Mouse (Mus musculus) stomach, embryonic 15.5 days (tissue): ENCODE data around the gene Mex3d. TPM values are rescaled to one million over a fixed set of nuclear protein-coding genes. Genes with fewer than 3 reads are reported as not detected.

Experiments
- ATAC-seq: fragments of 200-750 bp; cut with Nextera tagmentation; 2 replicates; pipeline ENCODE4 v1.8.0; 2017; ENCODE audit warnings: low read depth, moderate number of reproducible peaks, moderate TSS enrichment; ENCODE audit not compliant: insufficient read depth, low FRiP score
- H3K27ac ChIP-seq: fragments of 300-500 bp; sonication (generic); 2 replicates; pipeline ENCODE4 v1.5.1; 2015; ENCODE audit warnings: mild to moderate bottlenecking, inconsistent platforms
- H3K27me3 ChIP-seq: fragments of 300-500 bp; sonication (generic); replicated peaks from 2 replicates; pipeline ENCODE4 v1.6.1; 2015; ENCODE audit warnings: inconsistent platforms
- H3K36me3 ChIP-seq: fragments of 300-500 bp; sonication (generic); 2 replicates; pipeline ENCODE4 v1.6.1; 2015; ENCODE audit warnings: inconsistent platforms
- H3K4me1 ChIP-seq: fragments of 300-500 bp; sonication (generic); 2 replicates; pipeline ENCODE4 v1.6.1; 2015; ENCODE audit warnings: inconsistent platforms
- H3K4me2 ChIP-seq: fragments of 300-500 bp; sonication (generic); 2 replicates; pipeline ENCODE4 v1.6.1; 2015; ENCODE audit warnings: mild to moderate bottlenecking, inconsistent platforms
- H3K4me3 ChIP-seq: fragments of 300-500 bp; sonication (generic); replicated peaks from 2 replicates; pipeline ENCODE4 v1.5.1; 2015; ENCODE audit warnings: inconsistent platforms
- H3K9ac ChIP-seq: fragments of 300-500 bp; sonication (generic); 2 replicates; pipeline ENCODE4 v1.6.1; 2015; ENCODE audit warnings: inconsistent platforms
- H3K9me3 ChIP-seq: fragments of 300-500 bp; sonication (generic); 2 replicates; pipeline ENCODE4 v1.6.1; 2016; ENCODE audit warnings: inconsistent platforms
- WGBS: fragments of 180-500 bp; shearing (Covaris S2); methylation state at CpG from one replicate; pipeline ENCODE4 v1.1.7; 2015; 5-methylcytosine and 5-hydroxymethylcytosine counted together
- polyA plus RNA-seq: library from polyadenylated mRNA; unstranded; fragments of >200 nt; fragmentation: Nextera tagmentation; extraction: Ambion mirVana; gene quantifications from 2 replicates; pipeline ENCODE4 v1.2.1, GENCODE M21; 2015

The Mex3d gene
- polyA plus RNA-seq, 1 experiment from 2014 or later: 7.8 TPM

DNA sequence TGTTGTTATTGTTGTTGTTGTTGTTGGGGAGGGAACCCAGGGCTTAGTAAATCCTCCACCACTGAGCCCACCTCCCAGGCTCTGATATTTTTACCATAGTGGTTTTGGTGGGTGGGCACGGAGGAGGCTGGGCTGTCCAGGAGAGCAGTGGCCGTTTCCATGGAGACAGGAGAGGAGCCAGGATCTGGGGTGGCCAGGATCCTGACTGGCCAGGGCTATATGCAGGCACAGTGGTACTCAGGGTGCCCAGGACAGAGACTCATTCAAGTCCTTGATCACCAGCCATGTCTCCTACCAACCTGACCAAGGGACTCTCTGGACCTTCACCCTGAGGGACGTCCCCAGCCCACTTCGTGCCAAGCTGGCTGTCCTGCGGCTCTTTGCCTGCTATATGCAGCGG is 23.7 kb downstream of the Mex3d start:
- H3K4me1 ChIP-seq: no peaks in the 10 kb centered on the region
- no peak overlapping the region for H3K4me2 ChIP-seq
- H3K27me3 ChIP-seq: peaks cover 15% of the 10 kb centered on the region
- H3K9ac ChIP-seq: no peak overlapping the region
- WGBS: 46% methylated on average over 6 of the region's 6 CpGs
- no peak overlapping the region for H3K27ac ChIP-seq
- ATAC-seq: no peak
- no peaks in the 10 kb centered on the region for H3K36me3 ChIP-seq
- no peak overlapping the region for H3K4me3 ChIP-seq
- H3K9me3 ChIP-seq: no peaks in the 10 kb centered on the region

DNA sequence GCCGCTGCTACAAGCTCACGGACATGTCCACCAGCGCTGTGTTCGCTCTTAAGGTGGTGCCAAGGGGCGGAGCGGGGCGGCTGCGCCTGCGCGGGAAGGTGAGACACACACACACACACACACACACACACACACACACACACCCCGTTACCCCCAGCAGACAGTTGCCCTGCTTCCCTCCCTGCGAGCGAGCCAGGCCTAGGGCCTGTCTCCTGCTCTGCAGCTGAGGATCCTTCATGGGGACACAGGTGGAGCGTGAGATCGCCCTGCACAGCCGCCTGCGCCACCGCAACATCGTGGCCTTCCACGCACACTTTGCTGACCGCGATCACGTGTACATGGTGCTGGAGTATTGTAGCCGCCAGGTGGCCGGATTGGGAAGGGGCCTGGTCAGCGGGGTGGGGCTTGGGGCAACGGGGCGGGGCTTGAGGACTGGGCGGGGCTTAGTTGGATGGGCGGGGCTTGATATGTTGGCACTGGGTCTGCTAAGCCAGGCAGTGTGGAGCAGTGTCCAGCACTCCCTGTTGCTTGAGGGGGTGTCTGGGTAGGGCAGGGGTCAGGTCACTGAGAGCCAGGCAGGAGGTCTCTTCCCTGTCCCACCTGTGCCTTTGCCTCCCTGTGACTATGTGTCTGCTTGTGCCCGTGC is 29.3 kb downstream of the Mex3d start:
- no peaks in the 10 kb centered on the region for H3K36me3 ChIP-seq
- no peak overlapping the region for H3K27ac ChIP-seq
- 9% methylated on average over 25 of the region's 31 CpGs for WGBS
- peaks cover 61% of the 10 kb centered on the region for H3K27me3 ChIP-seq
- peak overlapping the region; percentile 53 for H3K4me2 ChIP-seq
- no peak overlapping the region for H3K9ac ChIP-seq
- H3K4me1 ChIP-seq: peaks cover 26% of the 10 kb centered on the region
- H3K9me3 ChIP-seq: no peaks in the 10 kb centered on the region
- peak overlapping the region; percentile 22 for H3K4me3 ChIP-seq
- ATAC-seq: 0 out of 2 replicates have a peak, but pooled peaks have one; percentile 29

DNA sequence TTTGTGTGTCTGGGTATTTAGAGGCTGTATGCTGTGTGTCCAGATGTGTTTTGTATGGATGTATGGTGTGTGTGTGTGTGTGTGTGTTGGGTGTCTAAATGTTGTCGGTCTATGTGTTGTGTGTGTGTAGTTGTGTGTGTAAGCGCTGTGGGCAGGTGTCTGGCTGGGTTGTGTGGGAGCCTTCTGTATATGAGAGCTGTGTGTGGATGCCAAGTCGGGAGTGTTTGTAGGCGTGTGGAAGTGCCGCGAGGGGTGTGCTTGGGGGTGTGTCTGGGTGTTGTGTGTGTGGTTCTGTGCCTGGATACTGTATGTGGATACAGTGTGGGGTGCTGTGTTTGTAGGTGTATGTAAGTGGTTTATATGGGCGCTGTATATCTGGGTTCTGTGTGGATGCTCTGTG is 30.1 kb downstream of the Mex3d start:
- Histone ChIP-seq H3K4me3 (peak overlapping the region; percentile 22; the same call in 1 of the 2 replicates), H3K27me3 (peaks cover 68% of the 10 kb centered on the region), H3K27ac (no peak overlapping the region), H3K9ac (no peak overlapping the region), H3K4me2 (peak overlapping the region; percentile 58; the same call in 1 of the 2 replicates), H3K36me3 (no peaks in the 10 kb centered on the region), H3K4me1 (peaks cover 26% of the 10 kb centered on the region), H3K9me3 (no peaks in the 10 kb centered on the region)
- WGBS: 33% methylated on average over 7 of the region's 7 CpGs
- no peak for ATAC-seq

DNA sequence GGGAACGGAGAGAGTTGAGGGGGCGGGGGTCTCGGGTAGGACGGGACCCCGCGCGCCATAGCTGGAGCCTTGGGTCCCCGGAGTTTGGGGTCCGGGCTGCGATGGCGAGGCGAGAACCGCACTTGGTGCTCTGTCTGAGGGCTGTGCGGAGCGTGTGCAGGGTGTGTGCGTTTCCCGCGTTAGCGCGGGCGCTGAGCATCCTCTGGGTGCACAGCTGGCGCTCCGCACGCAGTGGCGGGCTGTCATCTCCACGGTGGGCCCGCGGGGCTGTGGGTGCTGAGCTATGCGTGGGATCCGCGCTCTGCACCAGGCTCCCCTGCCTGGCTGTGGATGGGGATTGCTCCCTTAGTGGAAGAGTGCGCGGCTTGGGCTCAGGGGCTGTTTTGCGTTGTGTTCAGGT is 30.7 kb downstream of the Mex3d start:
- H3K27me3 ChIP-seq: peaks cover 74% of the 10 kb centered on the region
- no peak for ATAC-seq
- H3K4me1 ChIP-seq: peaks cover 26% of the 10 kb centered on the region
- WGBS: 2% methylated on average over 34 of the region's 34 CpGs
- H3K9ac ChIP-seq: no peak overlapping the region
- peak overlapping the region; percentile 36 for H3K4me3 ChIP-seq
- no peaks in the 10 kb centered on the region for H3K9me3 ChIP-seq
- H3K27ac ChIP-seq: no peak overlapping the region
- H3K36me3 ChIP-seq: no peaks in the 10 kb centered on the region
- H3K4me2 ChIP-seq: peak overlapping the region; percentile 58

DNA sequence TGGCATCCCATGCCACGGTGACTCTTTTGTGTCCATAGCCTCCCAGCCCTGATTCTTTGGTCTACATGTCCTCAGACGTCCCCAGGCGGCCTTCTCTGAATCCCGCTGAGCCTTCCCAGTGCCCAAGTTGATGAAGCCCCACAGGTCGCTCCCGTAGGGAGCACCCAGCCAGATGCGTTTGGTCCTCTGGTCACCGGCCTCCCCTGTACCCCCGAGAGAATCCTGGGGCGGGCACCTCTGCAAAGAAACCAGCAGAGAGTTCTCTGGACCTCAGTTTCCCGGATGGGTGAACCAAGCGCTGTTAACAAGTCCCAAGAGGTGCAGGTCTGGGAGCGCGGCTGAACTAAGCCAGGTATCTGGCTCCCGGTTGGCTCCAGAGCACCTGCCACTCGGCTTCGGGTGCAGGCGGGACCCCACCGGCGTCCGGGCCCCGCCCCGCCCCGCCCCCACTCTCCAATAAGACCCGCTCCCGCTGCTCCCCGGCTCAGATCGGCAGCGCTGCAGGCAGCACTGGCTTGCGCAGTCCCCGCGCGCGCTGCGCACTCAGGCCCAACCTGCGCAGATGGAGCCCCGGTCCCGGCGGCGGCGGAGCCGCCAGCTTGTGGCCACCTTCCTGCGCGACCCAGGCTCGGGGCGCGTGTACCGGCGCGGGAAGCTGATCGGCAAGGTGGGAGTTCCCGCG is 31.3 kb downstream of the Mex3d start, which contains the start of gene Plk5:
Gene Plk5 (plus strand): TSS at position 459 of the 682 bp plus-strand sequence.
- H3K27me3 ChIP-seq: peaks cover 76% of the 10 kb centered on the region
- no peaks in the 10 kb centered on the region for H3K36me3 ChIP-seq
- no peak within 1 kb of the TSS for H3K9ac ChIP-seq
- ATAC-seq: no peak
- no peak within 1 kb of the TSS for H3K27ac ChIP-seq
- peak within 1 kb of the TSS; percentile 36 for H3K4me3 ChIP-seq
- 2% methylated on average over 53 of the region's 53 CpGs for WGBS
- peak within 1 kb of the TSS; percentile 58 for H3K4me2 ChIP-seq
- no peaks in the 10 kb centered on the region for H3K9me3 ChIP-seq
- peaks cover 26% of the 10 kb centered on the region for H3K4me1 ChIP-seq

DNA sequence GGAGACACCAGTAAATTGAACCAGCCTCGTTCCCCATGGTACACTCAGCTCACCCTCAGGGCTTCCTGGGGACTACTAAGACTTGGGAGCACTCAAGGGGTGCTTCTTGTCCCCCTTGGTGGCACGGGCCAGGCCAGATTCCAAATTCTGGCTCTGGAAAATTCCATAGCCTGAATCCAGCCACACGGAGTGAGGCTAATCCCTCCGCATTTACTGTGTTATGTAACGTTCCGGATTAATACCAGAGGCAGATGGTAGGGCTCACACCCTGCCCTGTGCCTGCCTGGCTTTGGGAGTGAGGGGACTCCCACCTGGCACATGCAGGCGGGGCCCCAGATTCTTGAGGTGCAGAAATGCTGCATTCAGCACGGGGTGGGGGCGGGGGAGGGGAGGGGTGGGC is 32.0 kb downstream of the Mex3d start:
- H3K9me3 ChIP-seq: no peaks in the 10 kb centered on the region
- H3K4me2 ChIP-seq: no peak overlapping the region
- no peaks in the 10 kb centered on the region for H3K36me3 ChIP-seq
- no peak for ATAC-seq
- WGBS: 10% methylated on average over 9 of the region's 9 CpGs
- H3K4me1 ChIP-seq: peaks cover 26% of the 10 kb centered on the region
- H3K9ac ChIP-seq: no peak overlapping the region
- peaks cover 79% of the 10 kb centered on the region for H3K27me3 ChIP-seq
- H3K4me3 ChIP-seq: no peak overlapping the region
- H3K27ac ChIP-seq: no peak overlapping the region

DNA sequence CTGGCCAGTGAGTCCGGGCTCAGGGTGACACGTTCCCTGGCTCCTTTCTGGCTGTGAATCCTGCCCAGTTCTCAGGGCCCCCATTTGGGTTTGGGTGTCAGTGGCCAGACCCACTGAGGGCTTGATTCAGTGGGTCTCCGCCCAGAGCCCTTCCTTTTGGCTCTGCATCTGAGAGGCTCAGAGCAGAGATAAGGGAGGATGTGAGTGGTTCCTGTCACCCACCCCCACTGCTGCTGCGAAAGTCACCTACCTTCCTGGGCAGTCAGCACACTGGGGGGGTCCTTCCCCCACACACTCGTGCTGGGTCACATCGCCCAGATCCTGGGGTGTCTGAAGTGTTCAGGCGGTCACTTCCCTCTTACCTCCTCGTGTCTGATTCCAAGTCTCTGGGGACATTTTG is 34.7 kb downstream of the Mex3d start:
- WGBS: 61% methylated on average over 8 of the region's 8 CpGs
- H3K27me3 ChIP-seq: peaks cover 75% of the 10 kb centered on the region

DNA sequence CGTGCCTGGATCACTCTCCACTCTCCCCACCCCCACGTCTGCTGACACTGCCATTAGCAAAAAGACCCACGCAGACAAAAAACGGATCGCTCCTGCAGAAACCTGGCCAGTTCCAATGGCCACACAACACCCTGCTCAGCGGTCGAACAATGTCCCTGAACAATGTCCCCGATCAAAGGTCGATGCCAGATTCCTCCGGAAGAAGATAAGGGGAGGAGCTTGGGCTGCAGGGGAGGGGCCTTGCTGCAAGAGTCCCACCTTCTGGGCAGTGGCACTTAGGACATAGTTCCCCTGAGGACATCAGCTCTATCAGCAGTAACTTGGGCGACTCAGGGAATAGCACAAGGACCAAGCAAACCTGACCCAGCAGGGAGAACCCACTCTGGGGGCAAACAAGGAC is 35.6 kb downstream of the Mex3d start:
- H3K4me2 ChIP-seq: no peak overlapping the region
- no peak overlapping the region for H3K27ac ChIP-seq
- no peak overlapping the region for H3K4me3 ChIP-seq
- 27% methylated on average over 11 of the region's 11 CpGs for WGBS
- H3K9me3 ChIP-seq: no peaks in the 10 kb centered on the region
- H3K4me1 ChIP-seq: peaks cover 38% of the 10 kb centered on the region
- ATAC-seq: no peak
- no peaks in the 10 kb centered on the region for H3K36me3 ChIP-seq
- H3K9ac ChIP-seq: no peak overlapping the region
- H3K27me3 ChIP-seq: peaks cover 74% of the 10 kb centered on the region

More for the DNA sequence above, 34.7 kb downstream of the Mex3d start:
- Histone ChIP-seq H3K9ac (no peak overlapping the region), H3K9me3 (no peaks in the 10 kb centered on the region), H3K4me3 (no peak overlapping the region), H3K4me2 (no peak overlapping the region), H3K27ac (no peak overlapping the region), H3K4me1 (peaks cover 38% of the 10 kb centered on the region), H3K36me3 (no peaks in the 10 kb centered on the region)
- ATAC-seq: no peak

DNA sequence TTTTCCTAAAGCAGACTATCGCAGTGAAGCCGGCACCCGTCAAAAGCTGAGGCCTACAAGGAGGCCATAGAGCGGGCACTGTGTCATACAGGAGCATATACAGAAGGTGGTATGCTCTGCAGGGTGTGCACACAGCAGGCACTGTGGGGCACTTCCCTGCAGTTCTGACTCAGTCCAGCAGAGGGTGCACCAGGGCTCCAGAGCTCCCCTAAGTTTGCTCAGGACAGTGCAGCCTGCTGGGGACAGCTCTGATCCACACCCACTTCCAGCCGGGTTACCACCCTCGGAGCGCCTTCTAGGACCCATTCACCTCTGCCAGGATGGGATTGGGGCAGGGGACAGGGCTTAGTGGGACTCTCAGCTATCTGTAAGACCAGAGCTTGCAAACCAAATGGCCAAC is 37.2 kb downstream of the Mex3d start:
- H3K9me3 ChIP-seq: no peaks in the 10 kb centered on the region
- no peak overlapping the region for H3K4me3 ChIP-seq
- H3K9ac ChIP-seq: no peak overlapping the region
- H3K27me3 ChIP-seq: peaks cover 65% of the 10 kb centered on the region
- H3K4me2 ChIP-seq: no peak overlapping the region
- H3K36me3 ChIP-seq: no peaks in the 10 kb centered on the region
- WGBS: 4% methylated on average over 7 of the region's 7 CpGs
- peaks cover 27% of the 10 kb centered on the region for H3K4me1 ChIP-seq
- ATAC-seq: peak; percentile 76
- H3K27ac ChIP-seq: no peak overlapping the region

DNA sequence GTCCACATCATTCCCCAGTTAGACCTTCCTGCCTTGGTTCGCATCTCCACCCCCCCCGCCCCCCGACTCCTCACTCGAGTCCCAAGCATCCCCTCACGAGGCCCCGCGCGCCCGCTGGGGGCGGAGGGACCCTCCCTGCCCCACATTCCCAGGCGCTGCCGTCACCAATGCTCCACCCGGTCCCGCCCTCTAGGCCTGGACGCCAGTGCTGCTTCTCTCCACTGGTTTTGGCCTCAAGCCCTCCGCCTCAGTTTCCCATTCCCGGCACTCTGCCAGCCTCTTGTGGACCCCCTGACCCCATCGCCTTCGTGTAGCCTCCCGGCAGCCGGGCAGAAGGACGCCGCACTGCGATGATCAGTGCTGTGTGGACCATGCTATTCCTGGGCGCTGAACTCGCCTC is 38.5 kb downstream of the Mex3d start:
- Histone ChIP-seq H3K36me3 (no peaks in the 10 kb centered on the region), H3K9me3 (no peaks in the 10 kb centered on the region), H3K4me2 (peak overlapping the region; percentile 73), H3K4me1 (peaks cover 36% of the 10 kb centered on the region), H3K27ac (peak overlapping the region; percentile 61; the same call in 1 of the 2 replicates), H3K4me3 (peak overlapping the region; percentile 43), H3K9ac (no peak overlapping the region), H3K27me3 (peaks cover 66% of the 10 kb centered on the region)
- 18% methylated on average over 26 of the region's 26 CpGs for WGBS
- no peak for ATAC-seq

DNA sequence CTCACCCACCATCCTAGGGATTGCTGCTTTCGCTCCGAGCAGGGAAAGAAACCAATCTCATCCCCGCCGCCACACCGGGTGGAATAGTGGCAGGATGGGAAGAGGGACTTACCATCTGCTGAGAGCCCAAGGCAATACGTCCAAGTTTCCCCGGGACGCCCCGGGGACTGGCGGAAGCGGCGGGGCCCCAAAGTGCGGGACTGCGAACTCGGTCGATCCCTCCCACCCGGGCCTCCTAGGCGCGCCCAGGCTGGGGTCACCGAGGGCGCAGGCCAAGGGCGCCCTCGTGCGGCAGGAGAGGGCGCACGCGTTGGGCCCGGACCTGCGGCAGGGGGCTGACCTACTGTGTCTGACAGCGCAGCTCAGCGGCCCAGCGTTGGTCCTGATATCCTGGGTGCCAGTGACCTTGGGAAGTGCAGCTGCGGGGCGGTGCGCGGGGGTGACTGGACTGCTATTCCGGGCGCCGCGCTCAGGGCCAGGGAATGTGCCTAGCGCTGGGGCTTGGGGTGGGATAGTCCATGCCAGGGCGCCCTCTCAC is 39.1 kb downstream of the Mex3d start, which contains the start of gene Adamtsl5:
Gene Adamtsl5 (minus strand): TSS at position 169 of the 538 bp plus-strand sequence.
- Histone ChIP-seq H3K36me3 (no peaks in the 10 kb centered on the region), H3K27me3 (peaks cover 72% of the 10 kb centered on the region), H3K4me3 (peak within 1 kb of the TSS; percentile 43), H3K9me3 (no peaks in the 10 kb centered on the region), H3K4me1 (peaks cover 43% of the 10 kb centered on the region), H3K27ac (peak within 1 kb of the TSS; percentile 61), H3K4me2 (peak within 1 kb of the TSS; percentile 73), H3K9ac (peak within 1 kb of the TSS; percentile 32)
- under 1% methylated on average over 40 of the region's 42 CpGs for WGBS
- peak; percentile 24; the same call in 1 of the 2 replicates for ATAC-seq

DNA sequence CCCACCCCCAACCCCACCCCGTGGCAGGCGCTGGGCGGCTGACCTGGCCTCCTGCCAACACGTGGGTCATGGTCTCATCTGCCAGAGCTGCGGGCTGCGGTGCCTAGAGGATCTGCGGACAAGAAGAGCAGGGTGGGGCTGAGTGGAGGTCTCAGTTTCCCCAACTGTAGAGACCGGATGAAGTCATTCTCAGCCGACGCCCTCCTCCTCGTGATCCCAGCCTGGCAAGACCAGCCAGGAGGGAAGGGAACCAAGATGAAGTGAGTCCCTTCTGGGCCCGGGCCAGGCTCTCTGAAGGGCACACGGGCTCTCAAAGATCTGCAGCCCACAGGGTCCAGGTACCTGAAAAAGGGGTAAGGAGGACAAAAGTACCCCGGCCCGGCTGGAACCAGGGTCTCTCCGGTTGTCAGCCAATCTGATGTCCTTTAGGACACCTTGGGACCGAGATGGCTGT is 39.9 kb downstream of the Mex3d start:
- Histone ChIP-seq H3K4me3 (peak overlapping the region; percentile 43), H3K9me3 (no peaks in the 10 kb centered on the region), H3K9ac (peak overlapping the region; percentile 32; the same call in 1 of the 2 replicates), H3K36me3 (no peaks in the 10 kb centered on the region), H3K27ac (0 out of 2 replicates have a peak overlapping the region, but pooled peaks have one; percentile 11), H3K4me2 (peak overlapping the region; percentile 73), H3K27me3 (peaks cover 71% of the 10 kb centered on the region), H3K4me1 (peaks cover 50% of the 10 kb centered on the region)
- WGBS: 15% methylated on average over 17 of the region's 17 CpGs
- ATAC-seq: no peak
